In the genomic region with DNA sequence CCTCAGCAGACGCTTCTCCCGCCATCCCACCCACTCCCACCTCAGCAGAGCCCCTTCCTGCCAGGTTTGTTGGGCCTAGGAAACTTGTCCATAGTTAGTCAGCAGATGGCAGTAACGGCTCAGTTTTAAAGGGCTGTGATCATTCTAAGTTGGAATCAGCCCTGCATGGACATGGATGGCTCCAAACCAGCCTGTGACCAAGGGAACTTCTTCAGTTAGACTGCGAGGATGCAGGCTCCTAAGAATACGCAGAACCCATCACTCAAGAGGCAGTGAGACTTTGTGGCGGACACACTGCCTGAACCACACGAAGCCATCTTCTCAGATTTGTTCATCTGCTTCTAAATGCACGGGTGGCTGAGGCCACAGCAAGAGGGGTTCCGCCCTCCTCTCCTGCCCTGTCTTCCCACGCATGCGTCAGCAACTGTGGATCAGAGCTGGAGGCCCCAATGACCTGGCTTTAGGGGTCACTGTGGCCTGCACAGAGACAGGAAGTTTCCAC, we compare ENCODE assay signal across 8 mouse cellular contexts. TPM values are rescaled to one million over a fixed set of nuclear protein-coding genes. Genes with fewer than 3 reads are reported as not detected.
DNase-seq lines count a peak whose midpoint lies in the region; ATAC-seq lines count a peak whose summit lies in the region.

No protein-coding gene starts in this region.

- no peaks in the 10 kb centered on the region for H3K36me3 ChIP-seq in forebrain, embryonic 15.5 days
- H3K36me3 ChIP-seq in liver, embryonic 15.5 days (replicated peaks): no peaks in the 10 kb centered on the region
- no peaks in the 10 kb centered on the region for H3K36me3 ChIP-seq in neural tube, embryonic 13.5 days

- DNase-seq in ES-CJ7 (ENCODE audit: low read depth, low spot score): peak; percentile 90
- DNase-seq in heart, postnatal 25 days (ENCODE audit: low spot score): peak; percentile 59
- DNase-seq in kidney, postnatal 4 days: peak; percentile 69 to 79
- peak; percentile 56 for DNase-seq in thymus, postnatal 4 days

- no peak overlapping the region for H3K4me3 ChIP-seq in forebrain, embryonic 15.5 days
- no peak overlapping the region for H3K4me3 ChIP-seq in liver, embryonic 15.5 days (replicated peaks)
- H3K4me3 ChIP-seq in neural tube, embryonic 13.5 days: no peak overlapping the region

- H3K4me2 ChIP-seq in forebrain, embryonic 15.5 days (replicated peaks): no peak overlapping the region
- H3K4me2 ChIP-seq in liver, embryonic 15.5 days: peak overlapping the region; percentile 23
- H3K4me2 ChIP-seq in neural tube, embryonic 13.5 days: no peak overlapping the region

- no peaks in the 10 kb centered on the region for H3K9me3 ChIP-seq in forebrain, embryonic 15.5 days
- no peaks in the 10 kb centered on the region for H3K9me3 ChIP-seq in liver, embryonic 15.5 days (replicated peaks)
- no peaks in the 10 kb centered on the region for H3K9me3 ChIP-seq in neural tube, embryonic 13.5 days

- peak; percentile 75 for ATAC-seq in cerebellum, adult (ENCODE audit: insufficient number of reproducible peaks, low FRiP score, low TSS enrichment)
- ATAC-seq in forebrain, embryonic 15.5 days (replicated peaks): peak; percentile 90
- ATAC-seq in liver, embryonic 15.5 days (ENCODE audit: insufficient read depth): 0 out of 2 replicates have a peak, but pooled peaks have one; percentile 49
- peak; percentile 68 for ATAC-seq in neural tube, embryonic 13.5 days (ENCODE audit: low read depth)

- intact Hi-C loops in heart, postnatal 25 days (cut with DNase I): loop anchor here (1.0 to 10.0 kb wide), 7 partner anchors 26 to 370 kb away; a partner anchor contains a TSS

- no peaks in the 10 kb centered on the region for H3K27me3 ChIP-seq in forebrain, embryonic 15.5 days
- no peaks in the 10 kb centered on the region for H3K27me3 ChIP-seq in liver, embryonic 15.5 days
- H3K27me3 ChIP-seq in neural tube, embryonic 13.5 days: no peaks in the 10 kb centered on the region

- no peaks in the 10 kb centered on the region for H3K4me1 ChIP-seq in forebrain, embryonic 15.5 days
- H3K4me1 ChIP-seq in liver, embryonic 15.5 days (replicated peaks): 0 out of 2 replicates have a peak, but pooled peaks cover 2% of the 10 kb centered on the region
- 0 out of 2 replicates have a peak, but pooled peaks cover 5% of the 10 kb centered on the region for H3K4me1 ChIP-seq in neural tube, embryonic 13.5 days (replicated peaks)

- H3K9ac ChIP-seq in forebrain, embryonic 15.5 days (replicated peaks): no peak overlapping the region
- no peak overlapping the region for H3K9ac ChIP-seq in liver, embryonic 15.5 days
- no peak overlapping the region for H3K9ac ChIP-seq in neural tube, embryonic 13.5 days

- H3K27ac ChIP-seq in forebrain, embryonic 15.5 days (replicated peaks): no peak overlapping the region
- H3K27ac ChIP-seq in liver, embryonic 15.5 days (replicated peaks): no peak overlapping the region
- H3K27ac ChIP-seq in neural tube, embryonic 13.5 days (replicated peaks): no peak overlapping the region

- WGBS in forebrain, embryonic 15.5 days: 44% methylated on average over 11 of the region's 11 CpGs
- WGBS in liver, embryonic 15.5 days (ENCODE audit: insufficient replicate concordance): 25% methylated on average over 11 of the region's 11 CpGs
- 49% methylated on average over 11 of the region's 11 CpGs for WGBS in neural tube, embryonic 13.5 days

RNA-seq across cellular contexts. Expression of a gene that starts 29.1 kb away (rescaled TPM):
- not detected in 2 replicates for polyA plus RNA-seq in forebrain, embryonic 15.5 days (2015; fragmentation: Nextera tagmentation; extraction: Ambion mirVana)
- total RNA-seq in heart, postnatal 25 days (2021): not detected
- 0.14 and 0.16 TPM in 2 replicates for polyA plus RNA-seq in liver, embryonic 15.5 days (2015; fragmentation: Nextera tagmentation; extraction: Ambion mirVana)
- polyA plus RNA-seq in neural tube, embryonic 13.5 days (2015; fragmentation: Nextera tagmentation; extraction: Ambion mirVana): not detected in 2 replicates
